Mouse (Mus musculus): ENCODE results near the gene Fkbp9.

DNA sequence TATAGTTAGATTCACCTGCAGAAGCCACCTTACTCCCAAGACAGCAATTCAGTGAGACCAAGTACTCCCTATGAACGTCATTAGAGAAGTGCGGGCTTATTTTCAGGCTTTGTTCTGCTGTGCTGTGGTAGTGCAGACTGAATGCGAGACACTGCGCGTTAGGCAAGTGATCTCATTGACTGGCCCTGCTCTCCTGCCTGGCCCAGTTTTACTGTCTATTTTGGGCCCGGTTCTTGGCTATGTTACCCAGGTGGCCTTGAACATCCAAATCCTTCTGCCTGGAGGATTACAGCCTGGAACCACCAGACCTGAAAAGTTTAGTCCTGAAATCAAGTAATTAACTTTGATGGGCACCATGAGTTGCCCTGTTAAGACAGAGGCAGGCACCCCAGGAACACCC is 56.7 kb downstream of the Fkbp9 start:
- TF ChIP-seq POLR2A (IDR thresholded peaks at IDR 0.05; ENCODE audit: control insufficient read depth, low read depth, low read length): no peak
- TF ChIP-seq CTCF (IDR thresholded peaks at IDR 0.05; ENCODE audit: control insufficient read depth, insufficient read depth, insufficient replicate concordance, low read depth, low read length): no peak

All from testis, adult 2 months (tissue).